Mouse (Mus musculus) liver, adult 2 months (tissue): ENCODE results near the gene Stk24. TPM values are rescaled to one million over a fixed set of nuclear protein-coding genes. Genes with fewer than 3 reads are reported as not detected.

ENCODE experiments used
- DNase-seq: peaks from one replicate; pipeline ENCODE4 v3.0.0-alpha.2; 2011; ENCODE audit warnings: low read depth, low spot score; ENCODE audit errors: extremely low read depth
- H3K27ac ChIP-seq: fragments of 200-500 bp; replicated peaks from 2 replicates; pipeline ENCODE4 v1.5.1; 2012; ENCODE audit warnings: low read depth, mild to moderate bottlenecking, control low read depth, inconsistent platforms, low read length; ENCODE audit not compliant: insufficient read depth
- H3K27me3 ChIP-seq: fragments of 200-500 bp; 2 replicates; pipeline ENCODE4 v1.6.1; 2012; ENCODE audit warnings: mild to moderate bottlenecking, moderate library complexity, low read length, inconsistent platforms; ENCODE audit not compliant: control insufficient read depth, insufficient read depth
- H3K36me3 ChIP-seq: fragments of 200-500 bp; 2 replicates; pipeline ENCODE4 v1.6.1; 2012; ENCODE audit warnings: low read length, inconsistent platforms; ENCODE audit not compliant: control insufficient read depth, insufficient read depth
- H3K4me1 ChIP-seq: fragments of 200-500 bp; 2 replicates; pipeline ENCODE4 v1.6.1; 2011; ENCODE audit warnings: low read length; ENCODE audit not compliant: control insufficient read depth, insufficient read depth
- H3K4me3 ChIP-seq: fragments of 200-500 bp; 2 replicates; pipeline ENCODE4 v1.5.1; 2011; ENCODE audit warnings: low read depth, mild to moderate bottlenecking, control low read depth, low read length, moderate library complexity; ENCODE audit not compliant: insufficient read depth
- H3K79me2 ChIP-seq: fragments of 200-500 bp; 2 replicates; pipeline ENCODE4 v1.6.1; 2012; ENCODE audit warnings: inconsistent platforms, mild to moderate bottlenecking, low read length, moderate library complexity; ENCODE audit not compliant: control insufficient read depth, insufficient read depth
- H3K9ac ChIP-seq: fragments of 200-500 bp; 2 replicates; pipeline ENCODE4 v1.6.1; 2012; ENCODE audit warnings: low read depth, mild to moderate bottlenecking, control low read depth, inconsistent platforms, low read length
- CTCF ChIP-seq: fragments of 200-500 bp; IDR thresholded peaks from 2 replicates; pipeline ENCODE4 v1.5.1; 2011; ENCODE audit warnings: low read depth, low read length, control low read depth
- POLR2A ChIP-seq: fragments of 200-500 bp; IDR thresholded peaks from 2 replicates; pipeline ENCODE4 v1.6.1; 2011; ENCODE audit warnings: low read length, control low read depth; ENCODE audit not compliant: insufficient read depth; ENCODE audit errors: extremely low read depth
- WGBS: fragments of 180-500 bp; shearing (Covaris S2); methylation state at CpG from one replicate; pipeline ENCODE4 v1.1.7; 2018; 5-methylcytosine and 5-hydroxymethylcytosine counted together
- polyA plus RNA-seq: library from polyadenylated mRNA; depleted of rRNA; stranded (reverse); fragments of >200 nt; gene quantifications from 2 replicates; pipeline ENCODE4 v1.2.3, GENCODE M21; 2012
- total RNA-seq: library from RNA; depleted of rRNA; stranded (reverse); fragments of >200 nt; gene quantifications from 2 replicates; pipeline ENCODE4 v1.2.3, GENCODE M21; 2014

The Stk24 gene
- total and polyA plus RNA-seq, 2 experiments = 9.3 to 10.1 TPM

- no peak for DNase-seq
- Histone ChIP-seq H3K27ac (no peak overlapping the region), H3K4me3 (no peak overlapping the region), H3K4me1 (peaks cover 15% of the 10 kb centered on the region), H3K9ac (no peak overlapping the region), H3K36me3 (no peaks in the 10 kb centered on the region), H3K27me3 (no peaks in the 10 kb centered on the region), H3K79me2 (peaks cover 68% of the 10 kb centered on the region)
- WGBS = 82% methylated on average over 10 of the region's 10 CpGs
- TF ChIP-seq POLR2A (no peak), CTCF (no peak)
These were observed 26.0 kb downstream of the Stk24 start for GRCm38 (mm10) chr14:121353648-121354377.

GRCm38 (mm10) chr14:121352744-121353143, 27.1 kb downstream of the Stk24 start:
- Histone ChIP-seq H3K79me2 (peaks cover 62% of the 10 kb centered on the region), H3K36me3 (no peaks in the 10 kb centered on the region), H3K27ac (no peak overlapping the region), H3K27me3 (no peaks in the 10 kb centered on the region), H3K9ac (no peak overlapping the region), H3K4me1 (peaks cover 18% of the 10 kb centered on the region), H3K4me3 (no peak overlapping the region)
- WGBS = 16% methylated on average over 6 of the region's 6 CpGs
- peak; percentile 86 for DNase-seq
- TF ChIP-seq POLR2A = no peak
- TF ChIP-seq CTCF = peak; percentile 17; the same call in 1 of the 2 replicates

GRCm38 (mm10) chr14:121351737-121352136, 28.1 kb downstream of the Stk24 start:
- H3K79me2 ChIP-seq = peaks cover 58% of the 10 kb centered on the region
- peaks cover 20% of the 10 kb centered on the region for H3K4me1 ChIP-seq
- no peak overlapping the region for H3K9ac ChIP-seq
- TF ChIP-seq CTCF (no peak), POLR2A (no peak)
- no peaks in the 10 kb centered on the region for H3K36me3 ChIP-seq
- 75% methylated on average over 4 of the region's 4 CpGs for WGBS
- DNase-seq = no peak
- H3K4me3 ChIP-seq = no peak overlapping the region
- H3K27me3 ChIP-seq = no peaks in the 10 kb centered on the region
- no peak overlapping the region for H3K27ac ChIP-seq

- H3K4me1 ChIP-seq = peaks cover 27% of the 10 kb centered on the region
- H3K27ac ChIP-seq = no peak overlapping the region
These were observed 29.8 kb downstream of the Stk24 start for GRCm38 (mm10) chr14:121350011-121350410.

GRCm38 (mm10) chr14:121349291-121349690, 30.5 kb downstream of the Stk24 start:
- H3K4me3 ChIP-seq = no peak overlapping the region
- no peak for DNase-seq
- 86% methylated on average over 5 of the region's 5 CpGs for WGBS
- H3K27ac ChIP-seq = no peak overlapping the region
- peaks cover 62% of the 10 kb centered on the region for H3K79me2 ChIP-seq
- H3K9ac ChIP-seq = no peak overlapping the region
- H3K27me3 ChIP-seq = no peaks in the 10 kb centered on the region
- no peaks in the 10 kb centered on the region for H3K36me3 ChIP-seq
- peaks cover 27% of the 10 kb centered on the region for H3K4me1 ChIP-seq
- TF ChIP-seq POLR2A (no peak), CTCF (no peak)

More at GRCm38 (mm10) chr14:121350011-121350410, 29.8 kb downstream of the Stk24 start:
- no peaks in the 10 kb centered on the region for H3K27me3 ChIP-seq
- no peaks in the 10 kb centered on the region for H3K36me3 ChIP-seq
- peaks cover 60% of the 10 kb centered on the region for H3K79me2 ChIP-seq
- WGBS = 89% methylated on average over 8 of the region's 8 CpGs
- H3K4me3 ChIP-seq = no peak overlapping the region
- DNase-seq = no peak
- TF ChIP-seq POLR2A (no peak), CTCF (no peak)
- no peak overlapping the region for H3K9ac ChIP-seq

- peaks cover 23% of the 10 kb centered on the region for H3K4me1 ChIP-seq
- H3K36me3 ChIP-seq = no peaks in the 10 kb centered on the region
- no peaks in the 10 kb centered on the region for H3K27me3 ChIP-seq
- DNase-seq = peak; percentile 29
- H3K9ac ChIP-seq = no peak overlapping the region
- TF ChIP-seq POLR2A (no peak), CTCF (no peak)
- H3K79me2 ChIP-seq = peaks cover 59% of the 10 kb centered on the region
- H3K4me3 ChIP-seq = no peak overlapping the region
- WGBS = 50% methylated on average over 8 of the region's 8 CpGs
- no peak overlapping the region for H3K27ac ChIP-seq
These were observed 31.6 kb downstream of the Stk24 start for GRCm38 (mm10) chr14:121348256-121348655.
